Mouse (Mus musculus) hindbrain, embryonic 15.5 days (tissue): ENCODE results near the gene Taf8. TPM values are rescaled to one million over a fixed set of nuclear protein-coding genes. Genes with fewer than 3 reads are reported as not detected.
A peak's percentile ranks its signal among the peaks of the same experiment; 100 is the strongest.

Source experiments
- ATAC-seq: fragments of 200-750 bp; cut with Nextera tagmentation; 2 replicates; pipeline ENCODE4 v1.8.0; 2017; ENCODE audit warnings: low read depth, moderate number of reproducible peaks, moderate TSS enrichment; ENCODE audit not compliant: low FRiP score
- H3K27ac ChIP-seq: fragments of 300-500 bp; sonication (generic); replicated peaks from 2 replicates; pipeline ENCODE4 v1.5.1; 2015; ENCODE audit warnings: mild to moderate bottlenecking, inconsistent platforms
- H3K27me3 ChIP-seq: fragments of 300-500 bp; sonication (generic); 2 replicates; pipeline ENCODE4 v1.6.1; 2015; ENCODE audit warnings: control low read depth, inconsistent platforms
- H3K36me3 ChIP-seq: fragments of 300-500 bp; sonication (generic); 2 replicates; pipeline ENCODE4 v1.6.1; 2015; ENCODE audit warnings: control low read depth, inconsistent platforms
- H3K4me1 ChIP-seq: fragments of 300-500 bp; sonication (generic); replicated peaks from 2 replicates; pipeline ENCODE4 v1.6.1; 2015; ENCODE audit warnings: control low read depth, inconsistent platforms
- H3K4me2 ChIP-seq: fragments of 300-500 bp; sonication (generic); 2 replicates; pipeline ENCODE4 v1.6.1; 2015; ENCODE audit warnings: moderate library complexity, mild to moderate bottlenecking, inconsistent platforms
- H3K4me3 ChIP-seq: fragments of 300-500 bp; sonication (generic); 2 replicates; pipeline ENCODE4 v1.5.1; 2015; ENCODE audit warnings: mild to moderate bottlenecking, inconsistent platforms
- H3K9ac ChIP-seq: fragments of 300-500 bp; sonication (generic); 2 replicates; pipeline ENCODE4 v1.6.1; 2015; ENCODE audit warnings: inconsistent platforms
- H3K9me3 ChIP-seq: fragments of 300-500 bp; sonication (generic); 2 replicates; pipeline ENCODE4 v1.6.1; 2016; ENCODE audit warnings: control low read depth, inconsistent platforms
- WGBS: fragments of 180-500 bp; shearing (Covaris S2); methylation state at CpG from one replicate; pipeline ENCODE4 v1.1.7; 2015; 5-methylcytosine and 5-hydroxymethylcytosine counted together
- polyA plus RNA-seq: library from polyadenylated mRNA; unstranded; fragments of >200 nt; fragmentation: Nextera tagmentation; extraction: Ambion mirVana; gene quantifications from 2 replicates; pipeline ENCODE4 v1.2.1, GENCODE M21; 2015

The Taf8 gene
- polyA plus RNA-seq, 1 experiment from 2014 or later: 22.5 TPM

- no peaks in the 10 kb centered on the region for H3K4me1 ChIP-seq
- H3K9ac ChIP-seq: no peak overlapping the region
- H3K4me2 ChIP-seq: no peak overlapping the region
- H3K9me3 ChIP-seq: no peaks in the 10 kb centered on the region
- no peak overlapping the region for H3K4me3 ChIP-seq
- 93% methylated on average over 4 of the region's 4 CpGs for WGBS
- H3K36me3 ChIP-seq: no peaks in the 10 kb centered on the region
- ATAC-seq: no peak
- H3K27me3 ChIP-seq: no peaks in the 10 kb centered on the region
- no peak overlapping the region for H3K27ac ChIP-seq
Observed at GRCm38 (mm10) chr17:47475181-47475580, 26.9 kb downstream of the Taf8 start.

GRCm38 (mm10) chr17:47474250-47474649, 27.8 kb downstream of the Taf8 start:
- H3K27ac ChIP-seq: no peak overlapping the region
- no peaks in the 10 kb centered on the region for H3K4me1 ChIP-seq
- 75% methylated on average over 4 of the region's 4 CpGs for WGBS
- H3K36me3 ChIP-seq: no peaks in the 10 kb centered on the region
- H3K4me3 ChIP-seq: no peak overlapping the region
- H3K9ac ChIP-seq: no peak overlapping the region
- no peaks in the 10 kb centered on the region for H3K27me3 ChIP-seq
- no peak overlapping the region for H3K4me2 ChIP-seq
- H3K9me3 ChIP-seq: no peaks in the 10 kb centered on the region
- no peak for ATAC-seq

- WGBS: 16% methylated on average over 8 of the region's 8 CpGs
- Histone ChIP-seq H3K36me3 (no peaks in the 10 kb centered on the region), H3K27me3 (peaks cover 7% of the 10 kb centered on the region), H3K9ac (no peak overlapping the region), H3K4me1 (no peaks in the 10 kb centered on the region), H3K9me3 (no peaks in the 10 kb centered on the region), H3K4me3 (no peak overlapping the region), H3K4me2 (no peak overlapping the region), H3K27ac (no peak overlapping the region)
- no peak for ATAC-seq
Observed at GRCm38 (mm10) chr17:47473434-47473974, 28.6 kb downstream of the Taf8 start.

GRCm38 (mm10) chr17:47472435-47473350, 29.4 kb downstream of the Taf8 start:
- Histone ChIP-seq H3K27me3 (peaks cover 15% of the 10 kb centered on the region), H3K4me2 (no peak overlapping the region), H3K9me3 (no peaks in the 10 kb centered on the region), H3K4me3 (no peak overlapping the region), H3K27ac (no peak overlapping the region), H3K4me1 (no peaks in the 10 kb centered on the region), H3K9ac (no peak overlapping the region), H3K36me3 (no peaks in the 10 kb centered on the region)
- 55% methylated on average over 15 of the region's 15 CpGs for WGBS
- ATAC-seq: no peak

- no peak overlapping the region for H3K4me3 ChIP-seq
- no peak for ATAC-seq
- no peak overlapping the region for H3K9ac ChIP-seq
- H3K4me1 ChIP-seq: no peaks in the 10 kb centered on the region
- no peaks in the 10 kb centered on the region for H3K9me3 ChIP-seq
- peaks cover 26% of the 10 kb centered on the region for H3K27me3 ChIP-seq
- H3K27ac ChIP-seq: no peak overlapping the region
- H3K4me2 ChIP-seq: no peak overlapping the region
- no peaks in the 10 kb centered on the region for H3K36me3 ChIP-seq
- 66% methylated on average over 5 of the region's 5 CpGs for WGBS
Observed at GRCm38 (mm10) chr17:47470686-47471085, 31.4 kb downstream of the Taf8 start.

- Histone ChIP-seq H3K4me1 (no peaks in the 10 kb centered on the region), H3K9me3 (no peaks in the 10 kb centered on the region), H3K4me2 (no peak overlapping the region), H3K4me3 (no peak overlapping the region), H3K9ac (no peak overlapping the region), H3K27me3 (peaks cover 26% of the 10 kb centered on the region), H3K36me3 (no peaks in the 10 kb centered on the region), H3K27ac (no peak overlapping the region)
- 91% methylated on average over 4 of the region's 4 CpGs for WGBS
- ATAC-seq: no peak
Observed at GRCm38 (mm10) chr17:47470121-47470520, 32.0 kb downstream of the Taf8 start.

- peaks cover 26% of the 10 kb centered on the region for H3K27me3 ChIP-seq
Observed at GRCm38 (mm10) chr17:47469642-47470041, 32.5 kb downstream of the Taf8 start.

GRCm38 (mm10) chr17:47468466-47468865, 33.6 kb downstream of the Taf8 start:
- WGBS: 5% methylated on average over 34 of the region's 34 CpGs
- Histone ChIP-seq H3K4me1 (no peaks in the 10 kb centered on the region), H3K27ac (no peak overlapping the region), H3K27me3 (peaks cover 26% of the 10 kb centered on the region), H3K9me3 (no peaks in the 10 kb centered on the region), H3K4me2 (peak overlapping the region; percentile 19; the same call in 1 of the 2 replicates), H3K9ac (no peak overlapping the region), H3K36me3 (no peaks in the 10 kb centered on the region), H3K4me3 (peak overlapping the region; percentile 12; the same call in 1 of the 2 replicates)
- no peak for ATAC-seq

More at GRCm38 (mm10) chr17:47469642-47470041, 32.5 kb downstream of the Taf8 start:
- ATAC-seq: no peak
- H3K27ac ChIP-seq: no peak overlapping the region
- no peaks in the 10 kb centered on the region for H3K4me1 ChIP-seq
- no peaks in the 10 kb centered on the region for H3K9me3 ChIP-seq
- no peak overlapping the region for H3K9ac ChIP-seq
- H3K4me2 ChIP-seq: no peak overlapping the region
- no peak overlapping the region for H3K4me3 ChIP-seq
- WGBS: 83% methylated on average over 4 of the region's 4 CpGs
- no peaks in the 10 kb centered on the region for H3K36me3 ChIP-seq

- H3K4me3 ChIP-seq: peak overlapping the region; percentile 12; the same call in 1 of the 2 replicates
- H3K4me2 ChIP-seq: peak overlapping the region; percentile 19; the same call in 1 of the 2 replicates
- 16% methylated on average over 14 of the region's 14 CpGs for WGBS
- H3K4me1 ChIP-seq: no peaks in the 10 kb centered on the region
- H3K27ac ChIP-seq: no peak overlapping the region
- H3K9ac ChIP-seq: no peak overlapping the region
- no peaks in the 10 kb centered on the region for H3K36me3 ChIP-seq
- peaks cover 26% of the 10 kb centered on the region for H3K27me3 ChIP-seq
- no peaks in the 10 kb centered on the region for H3K9me3 ChIP-seq
- no peak for ATAC-seq
Observed at GRCm38 (mm10) chr17:47468063-47468462, 34.0 kb downstream of the Taf8 start.

- no peak overlapping the region for H3K4me3 ChIP-seq
- H3K4me1 ChIP-seq: no peaks in the 10 kb centered on the region
- ATAC-seq: no peak
- H3K9ac ChIP-seq: no peak overlapping the region
- no peaks in the 10 kb centered on the region for H3K9me3 ChIP-seq
- WGBS: 53% methylated on average over 11 of the region's 11 CpGs
- peaks cover 26% of the 10 kb centered on the region for H3K27me3 ChIP-seq
- H3K27ac ChIP-seq: no peak overlapping the region
- H3K4me2 ChIP-seq: no peak overlapping the region
- no peaks in the 10 kb centered on the region for H3K36me3 ChIP-seq
Observed at GRCm38 (mm10) chr17:47467659-47468058, 34.4 kb downstream of the Taf8 start.

- Histone ChIP-seq H3K36me3 (no peaks in the 10 kb centered on the region), H3K9me3 (no peaks in the 10 kb centered on the region), H3K27me3 (peaks cover 26% of the 10 kb centered on the region), H3K4me1 (no peaks in the 10 kb centered on the region), H3K27ac (no peak overlapping the region), H3K4me2 (no peak overlapping the region), H3K4me3 (no peak overlapping the region), H3K9ac (no peak overlapping the region)
- WGBS: 36% methylated on average over 9 of the region's 9 CpGs
- ATAC-seq: no peak
Observed at GRCm38 (mm10) chr17:47466284-47466683, 35.8 kb downstream of the Taf8 start.

- WGBS: 81% methylated on average over 11 of the region's 11 CpGs
- Histone ChIP-seq H3K4me1 (no peaks in the 10 kb centered on the region), H3K9me3 (no peaks in the 10 kb centered on the region), H3K27me3 (peaks cover 26% of the 10 kb centered on the region), H3K9ac (no peak overlapping the region), H3K4me3 (no peak overlapping the region), H3K36me3 (no peaks in the 10 kb centered on the region), H3K27ac (no peak overlapping the region), H3K4me2 (no peak overlapping the region)
- no peak for ATAC-seq
Observed at GRCm38 (mm10) chr17:47465016-47465415, 37.1 kb downstream of the Taf8 start.
